Mouse (Mus musculus) cerebellum, adult 2 months (tissue): ENCODE data around the gene Dlx2.

Source experiments
- CTCF ChIP-seq: fragments of 200-500 bp; IDR thresholded peaks from 2 replicates; pipeline ENCODE4 v1.5.1; 2011; ENCODE audit warnings: low read depth, mild to moderate bottlenecking, control low read depth, low read length, moderate library complexity, borderline replicate concordance; ENCODE audit not compliant: insufficient read depth
- POLR2A ChIP-seq: fragments of 200-500 bp; IDR thresholded peaks from 2 replicates; pipeline ENCODE4 v1.6.1; 2011; ENCODE audit warnings: low read length, control low read depth, borderline replicate concordance; ENCODE audit not compliant: insufficient read depth

DNA sequence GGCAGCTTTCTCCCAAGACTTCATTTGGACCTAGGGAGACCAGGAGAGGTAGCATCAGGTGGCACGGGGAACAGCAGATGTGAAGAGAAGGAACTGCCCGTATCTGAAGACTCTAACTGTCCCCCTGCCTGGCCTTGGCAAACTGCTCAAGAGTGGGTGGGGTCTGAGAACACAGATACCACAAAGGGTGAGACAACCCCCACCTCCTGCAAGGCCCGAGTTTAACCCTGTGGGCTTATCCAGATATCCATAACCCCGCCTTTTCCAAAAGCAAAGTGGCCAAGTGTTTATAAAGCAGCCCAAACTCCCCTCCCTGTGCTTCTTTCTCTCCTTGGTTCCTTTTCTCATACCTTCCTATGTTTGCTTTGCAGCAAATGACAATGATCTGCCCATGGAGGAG is 23.1 kb downstream of the Dlx2 start:
- TF ChIP-seq CTCF (no peak), POLR2A (no peak)
